Mouse (Mus musculus): ENCODE measurements at regions not wholly inside any gene's neighbourhood (a gene's known extent, or its start where the extent isn't known, plus 50 kb on each side); places are given as distances from the start of the nearest gene placed in this dataset.
"Not testable (repeated sequence)": the region's sequence is repeated elsewhere in the genome, so short reads cannot be mapped to it uniquely, and the experiment has no call there.

- DNase-seq (ENCODE audit: low read depth), result no peak
Measured at GRCm38 (mm10) chr1:181262496-181262895, 50.7 kb upstream of the Wdr26 start.

- DNase-seq (ENCODE audit: low read depth), result no peak
Measured at GRCm38 (mm10) chr1:181263216-181263615, 51.4 kb upstream of the Wdr26 start.

GRCm38 (mm10) chr1:181270469-181270868 is 58.7 kb upstream of the Wdr26 start:
- DNase-seq (ENCODE audit: low read depth), result not testable (repeated sequence)

- no peak for DNase-seq (ENCODE audit: low read depth)
Measured at GRCm38 (mm10) chr1:181271164-181271563, 59.4 kb upstream of the Wdr26 start.

- DNase-seq (ENCODE audit: low read depth), result no peak
Measured at GRCm38 (mm10) chr1:181271821-181272220, 60.0 kb upstream of the Wdr26 start.

GRCm38 (mm10) chr1:181272622-181273296 is 61.0 kb upstream of the Wdr26 start:
- peak; percentile 78 for DNase-seq (ENCODE audit: low read depth)

- DNase-seq (ENCODE audit: low read depth), result no peak
Measured at GRCm38 (mm10) chr1:181273540-181274204, 61.9 kb upstream of the Wdr26 start.

- peak; percentile 50 for DNase-seq (ENCODE audit: low read depth)
Measured at GRCm38 (mm10) chr1:181280826-181281225, 69.0 kb upstream of the Wdr26 start.

GRCm38 (mm10) chr1:181282986-181283385 is 69.4 kb upstream of the Cnih3 start:
- not testable (repeated sequence) for DNase-seq (ENCODE audit: low read depth)

- not testable (repeated sequence) for DNase-seq (ENCODE audit: low read depth)
Measured at GRCm38 (mm10) chr1:181283539-181283938, 68.9 kb upstream of the Cnih3 start.

- peak; percentile 81 for DNase-seq (ENCODE audit: low read depth)
Measured at GRCm38 (mm10) chr1:181284301-181285197, 67.9 kb upstream of the Cnih3 start.

GRCm38 (mm10) chr1:181285600-181285999 is 66.8 kb upstream of the Cnih3 start:
- no peak for DNase-seq (ENCODE audit: low read depth)

GRCm38 (mm10) chr1:181286146-181286545 is 66.3 kb upstream of the Cnih3 start:
- DNase-seq (ENCODE audit: low read depth), result no peak

GRCm38 (mm10) chr1:181287166-181287565 is 65.3 kb upstream of the Cnih3 start:
- no peak for DNase-seq (ENCODE audit: low read depth)

GRCm38 (mm10) chr1:181289385-181290035 is 62.9 kb upstream of the Cnih3 start:
- no peak for DNase-seq (ENCODE audit: low read depth)

- no peak for DNase-seq (ENCODE audit: low read depth)
Measured at GRCm38 (mm10) chr1:181291202-181291601, 61.2 kb upstream of the Cnih3 start.

GRCm38 (mm10) chr1:181291966-181292365 is 60.5 kb upstream of the Cnih3 start:
- no peak for DNase-seq (ENCODE audit: low read depth)

- no peak for DNase-seq (ENCODE audit: low read depth)
Measured at GRCm38 (mm10) chr1:181293079-181293865, 59.2 kb upstream of the Cnih3 start.

- no peak for DNase-seq (ENCODE audit: low read depth)
Measured at GRCm38 (mm10) chr1:181295651-181296050, 56.8 kb upstream of the Cnih3 start.

- no peak for DNase-seq (ENCODE audit: low read depth)
Measured at GRCm38 (mm10) chr1:181298063-181298462, 54.4 kb upstream of the Cnih3 start.

GRCm38 (mm10) chr1:181299075-181299665 is 53.3 kb upstream of the Cnih3 start:
- peak; percentile 88 for DNase-seq (ENCODE audit: low read depth)
